Mouse (Mus musculus): ENCODE results near the gene Opn3. TPM values are rescaled to one million over a fixed set of nuclear protein-coding genes. Genes with fewer than 3 reads are reported as not detected.

The Opn3 gene
- polyA plus RNA-seq, 1 experiment from 2014 or later, result 15.1 TPM

GRCm38 (mm10) chr1:175680995-175681394 is 11.6 kb downstream of the Opn3 start:
- WGBS, result 89% methylated on average over 6 of the region's 6 CpGs
- H3K9me3 ChIP-seq, result no peaks in the 10 kb centered on the region
- H3K36me3 ChIP-seq (replicated peaks), result peaks cover 23% of the 10 kb centered on the region
- no peaks in the 10 kb centered on the region for H3K4me1 ChIP-seq
- H3K4me3 ChIP-seq, result no peak overlapping the region
- DNase-seq (ENCODE audit: extremely low spot score, low spot score), result no peak
- H3K27me3 ChIP-seq (ENCODE audit: poor library complexity, severe bottlenecking), result no peaks in the 10 kb centered on the region
- no peak overlapping the region for H3K27ac ChIP-seq

GRCm38 (mm10) chr1:175677459-175677858 is 15.1 kb downstream of the Opn3 start:
- Histone ChIP-seq H3K36me3 (replicated peaks) (peaks cover 11% of the 10 kb centered on the region; the same call in 1 of the 2 replicates), H3K4me3 (no peak overlapping the region), H3K27me3 (ENCODE audit: poor library complexity, severe bottlenecking) (no peaks in the 10 kb centered on the region), H3K9me3 (no peaks in the 10 kb centered on the region), H3K4me1 (no peaks in the 10 kb centered on the region), H3K27ac (no peak overlapping the region)
- WGBS, result 85% methylated on average over 6 of the region's 6 CpGs
- DNase-seq (ENCODE audit: extremely low spot score, low spot score), result no peak

- WGBS, result 93% methylated on average over 6 of the region's 6 CpGs
- Histone ChIP-seq H3K4me3 (no peak overlapping the region), H3K9me3 (no peaks in the 10 kb centered on the region), H3K4me1 (0 out of 2 replicates have a peak, but pooled peaks cover under 1% of the 10 kb centered on the region), H3K27ac (no peak overlapping the region), H3K27me3 (ENCODE audit: poor library complexity, severe bottlenecking) (no peaks in the 10 kb centered on the region), H3K36me3 (replicated peaks) (no peaks in the 10 kb centered on the region)
- no peak for DNase-seq (ENCODE audit: extremely low spot score, low spot score)
Measured at GRCm38 (mm10) chr1:175675116-175675515, 17.5 kb downstream of the Opn3 start.

DNA sequence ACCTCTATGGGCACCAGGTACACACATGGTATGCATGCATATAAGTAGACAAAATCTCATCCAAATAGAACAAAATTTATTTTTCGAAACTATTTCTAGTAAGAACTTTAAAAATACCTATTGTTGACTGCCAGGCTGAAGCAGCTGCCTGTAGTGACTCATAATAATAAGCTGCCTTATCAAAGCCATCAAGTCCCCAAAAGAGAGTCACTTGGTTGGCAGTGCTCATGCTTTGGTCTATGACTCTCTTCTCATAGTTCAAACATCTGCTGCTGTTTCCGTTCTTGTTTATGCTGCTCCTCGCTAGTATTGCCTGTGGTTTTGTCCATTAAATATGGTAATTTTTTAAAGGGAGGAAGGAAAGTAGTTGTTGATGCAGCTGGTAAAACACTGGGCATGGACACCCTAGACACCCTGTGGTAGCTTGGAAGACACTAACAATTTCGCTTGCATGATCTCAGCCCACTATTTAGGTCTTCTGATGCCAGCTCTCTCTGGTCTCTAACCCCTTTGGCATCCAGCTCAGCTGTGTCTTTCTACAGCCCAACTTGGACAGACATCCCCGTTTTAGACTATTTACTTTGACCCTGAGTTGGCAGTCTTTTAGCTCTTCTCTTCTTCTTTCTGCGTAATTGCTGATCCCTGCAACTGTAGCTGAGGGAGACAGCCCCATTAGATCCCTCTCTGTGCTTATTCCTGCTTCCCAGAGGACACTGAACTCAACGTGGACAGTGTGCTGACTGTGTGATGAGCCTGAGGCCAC is 18.8 kb downstream of the Opn3 start:
- Histone ChIP-seq H3K4me1 (0 out of 2 replicates have a peak, but pooled peaks cover 4% of the 10 kb centered on the region), H3K27me3 (ENCODE audit: poor library complexity, severe bottlenecking) (no peaks in the 10 kb centered on the region), H3K4me3 (no peak overlapping the region), H3K9me3 (no peaks in the 10 kb centered on the region), H3K27ac (no peak overlapping the region), H3K36me3 (replicated peaks) (no peaks in the 10 kb centered on the region)
- DNase-seq (ENCODE audit: extremely low spot score, low spot score), result no peak
- 87% methylated on average over 7 of the region's 7 CpGs for WGBS

DNA sequence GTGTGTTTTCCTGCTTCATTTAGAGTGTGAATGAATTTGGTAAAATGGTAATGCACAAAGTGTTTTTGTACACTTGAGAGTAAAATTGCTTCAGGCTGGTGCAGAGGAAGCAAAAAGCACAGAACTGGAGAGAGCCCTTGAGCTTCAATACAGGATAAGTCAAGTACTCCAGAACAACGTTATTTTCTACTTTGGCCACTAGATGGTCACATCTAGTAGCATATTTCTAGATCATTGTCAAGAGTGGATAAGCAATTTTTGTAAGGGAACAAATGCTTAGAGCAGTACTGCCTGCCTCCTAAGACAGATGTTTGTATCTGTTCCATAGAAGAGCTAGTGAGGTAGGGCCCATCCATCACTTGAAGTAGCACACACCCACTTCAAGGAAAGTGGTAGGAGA is 20.9 kb downstream of the Opn3 start:
- Histone ChIP-seq H3K4me1 (0 out of 2 replicates have a peak, but pooled peaks cover 4% of the 10 kb centered on the region), H3K27me3 (ENCODE audit: poor library complexity, severe bottlenecking) (no peaks in the 10 kb centered on the region), H3K4me3 (no peak overlapping the region), H3K9me3 (no peaks in the 10 kb centered on the region), H3K36me3 (replicated peaks) (no peaks in the 10 kb centered on the region), H3K27ac (no peak overlapping the region)
- 54% methylated on average over 1 of the region's 1 CpGs for WGBS
- no peak for DNase-seq (ENCODE audit: extremely low spot score, low spot score)

DNA sequence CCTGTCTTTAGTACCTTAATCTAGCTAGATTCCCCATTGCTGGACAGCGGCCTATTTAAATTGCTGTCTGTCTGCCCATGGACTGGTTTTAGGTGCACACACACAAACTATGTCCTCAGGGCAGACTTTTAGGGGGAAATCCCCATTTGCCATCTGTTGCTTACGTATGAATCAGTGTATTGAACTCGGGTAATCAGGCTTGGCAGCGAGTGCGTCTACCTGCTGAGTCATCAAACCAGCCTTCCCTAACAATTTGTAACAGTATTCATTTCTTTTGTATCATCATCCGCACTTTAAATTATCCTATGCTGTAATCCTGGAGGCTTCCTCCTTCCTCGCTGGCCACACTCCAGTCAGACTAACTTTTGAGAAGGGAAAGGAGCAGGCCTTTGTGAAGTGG is 22.5 kb downstream of the Opn3 start:
- DNase-seq (ENCODE audit: extremely low spot score, low spot score), result no peak
- WGBS, result 77% methylated on average over 7 of the region's 7 CpGs
- Histone ChIP-seq H3K36me3 (replicated peaks) (no peaks in the 10 kb centered on the region), H3K4me3 (no peak overlapping the region), H3K27me3 (ENCODE audit: poor library complexity, severe bottlenecking) (no peaks in the 10 kb centered on the region), H3K9me3 (no peaks in the 10 kb centered on the region), H3K4me1 (peaks cover 9% of the 10 kb centered on the region; the same call in 1 of the 2 replicates), H3K27ac (no peak overlapping the region)

- Histone ChIP-seq H3K4me3 (no peak overlapping the region), H3K27ac (no peak overlapping the region), H3K9me3 (no peaks in the 10 kb centered on the region), H3K36me3 (replicated peaks) (no peaks in the 10 kb centered on the region), H3K4me1 (peaks cover 9% of the 10 kb centered on the region; the same call in 1 of the 2 replicates), H3K27me3 (ENCODE audit: poor library complexity, severe bottlenecking) (no peaks in the 10 kb centered on the region)
- 96% methylated on average over 3 of the region's 3 CpGs for WGBS
- no peak for DNase-seq (ENCODE audit: extremely low spot score, low spot score)
Measured at GRCm38 (mm10) chr1:175669456-175669855, 23.1 kb downstream of the Opn3 start.

- Histone ChIP-seq H3K27ac (no peak overlapping the region), H3K27me3 (ENCODE audit: poor library complexity, severe bottlenecking) (no peaks in the 10 kb centered on the region), H3K36me3 (replicated peaks) (no peaks in the 10 kb centered on the region), H3K4me3 (no peak overlapping the region), H3K4me1 (peaks cover 9% of the 10 kb centered on the region; the same call in 1 of the 2 replicates), H3K9me3 (no peaks in the 10 kb centered on the region)
- 72% methylated on average over 5 of the region's 5 CpGs for WGBS
- no peak for DNase-seq (ENCODE audit: extremely low spot score, low spot score)
Measured at GRCm38 (mm10) chr1:175668666-175669405, 23.7 kb downstream of the Opn3 start.

- Histone ChIP-seq H3K4me1 (no peaks in the 10 kb centered on the region), H3K27me3 (ENCODE audit: poor library complexity, severe bottlenecking) (no peaks in the 10 kb centered on the region), H3K27ac (no peak overlapping the region), H3K36me3 (replicated peaks) (peaks cover 15% of the 10 kb centered on the region), H3K9me3 (no peaks in the 10 kb centered on the region), H3K4me3 (no peak overlapping the region)
- no peak for DNase-seq (ENCODE audit: extremely low spot score, low spot score)
- WGBS, result 95% methylated on average over 4 of the region's 4 CpGs
Measured at GRCm38 (mm10) chr1:175659900-175660299, 32.7 kb downstream of the Opn3 start.

- H3K4me3 ChIP-seq, result no peak overlapping the region
- H3K27me3 ChIP-seq (ENCODE audit: poor library complexity, severe bottlenecking), result no peaks in the 10 kb centered on the region
- WGBS, result 97% methylated on average over 4 of the region's 4 CpGs
- H3K36me3 ChIP-seq (replicated peaks), result no peaks in the 10 kb centered on the region
- H3K9me3 ChIP-seq, result no peaks in the 10 kb centered on the region
- H3K27ac ChIP-seq, result no peak overlapping the region
- no peak for DNase-seq (ENCODE audit: extremely low spot score, low spot score)
- no peaks in the 10 kb centered on the region for H3K4me1 ChIP-seq
Measured at GRCm38 (mm10) chr1:175648615-175649014, 44.0 kb downstream of the Opn3 start.

DNA sequence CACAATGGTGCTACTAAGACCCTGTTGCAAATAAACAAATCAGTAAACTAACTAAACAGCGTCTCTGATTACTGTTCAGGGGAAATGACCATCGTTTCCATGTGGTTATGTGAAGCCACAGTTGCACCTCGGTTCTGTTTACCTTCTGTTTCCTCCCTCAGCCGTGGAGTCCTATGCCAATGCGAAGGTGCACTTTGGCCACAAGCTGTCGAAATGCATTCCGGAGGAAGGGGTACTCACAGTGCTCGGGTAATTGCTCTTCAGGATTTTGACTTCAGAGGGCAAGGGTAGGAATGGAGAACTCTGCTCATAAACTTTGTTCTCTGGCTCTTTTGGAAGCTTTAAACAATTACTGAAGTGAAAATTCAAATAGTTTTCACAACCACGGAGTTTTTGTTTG is 45.6 kb downstream of the Opn3 start:
- no peaks in the 10 kb centered on the region for H3K9me3 ChIP-seq
- no peaks in the 10 kb centered on the region for H3K27me3 ChIP-seq (ENCODE audit: poor library complexity, severe bottlenecking)
- no peak for DNase-seq (ENCODE audit: extremely low spot score, low spot score)
- H3K4me1 ChIP-seq, result no peaks in the 10 kb centered on the region
- WGBS, result 86% methylated on average over 9 of the region's 9 CpGs
- no peak overlapping the region for H3K27ac ChIP-seq
- H3K4me3 ChIP-seq, result no peak overlapping the region
- H3K36me3 ChIP-seq (replicated peaks), result no peaks in the 10 kb centered on the region

DNA sequence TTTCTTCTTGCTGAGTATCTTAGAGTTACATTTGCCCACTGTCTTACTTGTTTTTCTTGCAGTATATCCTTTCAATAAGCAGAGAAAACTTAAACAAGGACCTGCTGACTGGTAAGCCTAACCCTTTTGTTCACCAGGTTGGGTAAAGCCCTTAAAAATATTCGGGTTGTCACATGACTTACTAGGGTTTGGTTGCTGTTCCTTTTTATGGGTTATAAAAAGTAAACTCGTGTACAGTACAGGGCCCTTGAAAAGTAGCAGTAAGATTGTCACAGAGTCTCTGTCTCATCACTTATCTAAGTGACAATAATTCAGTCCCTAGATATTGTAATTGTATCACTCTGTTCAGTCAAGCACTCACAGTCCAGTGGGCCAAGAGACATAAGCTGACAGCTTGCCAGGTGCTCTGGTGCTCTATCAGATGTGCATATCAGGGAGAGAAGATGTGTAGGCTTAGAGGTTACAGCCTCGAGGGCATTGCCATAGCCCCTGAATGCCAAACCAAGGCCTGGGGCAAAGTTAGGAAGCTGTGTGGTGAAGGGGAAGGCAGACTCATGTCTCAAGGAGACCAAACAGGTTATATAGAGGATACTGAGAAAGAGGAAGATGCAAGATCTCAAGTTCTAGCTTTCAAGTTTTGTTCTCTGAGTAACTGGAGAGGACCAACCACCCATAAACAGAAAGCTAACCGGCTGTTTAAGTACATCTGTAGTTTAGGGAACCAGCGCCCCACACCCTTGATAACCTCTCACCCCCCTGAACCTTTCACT is 48.9 kb downstream of the Opn3 start:
- H3K27ac ChIP-seq, result no peak overlapping the region
- no peaks in the 10 kb centered on the region; the same call in 1 of the 2 replicates for H3K4me1 ChIP-seq
- H3K36me3 ChIP-seq (replicated peaks), result no peaks in the 10 kb centered on the region
- no peaks in the 10 kb centered on the region for H3K27me3 ChIP-seq (ENCODE audit: poor library complexity, severe bottlenecking)
- H3K9me3 ChIP-seq, result no peaks in the 10 kb centered on the region
- DNase-seq (ENCODE audit: extremely low spot score, low spot score), result no peak
- no peak overlapping the region for H3K4me3 ChIP-seq
- WGBS, result 77% methylated on average over 5 of the region's 5 CpGs

Data from forebrain, embryonic 10.5 days (tissue).